Mouse (Mus musculus) ZHBTc4 (cell line): ENCODE results near the gene Tubgcp6.

Experiments used
- DNase-seq: peaks from one replicate; pipeline ENCODE4 v3.0.0-alpha.2; 2011; ENCODE audit warnings: low read depth, low spot score

Gene Tubgcp6

DNA sequence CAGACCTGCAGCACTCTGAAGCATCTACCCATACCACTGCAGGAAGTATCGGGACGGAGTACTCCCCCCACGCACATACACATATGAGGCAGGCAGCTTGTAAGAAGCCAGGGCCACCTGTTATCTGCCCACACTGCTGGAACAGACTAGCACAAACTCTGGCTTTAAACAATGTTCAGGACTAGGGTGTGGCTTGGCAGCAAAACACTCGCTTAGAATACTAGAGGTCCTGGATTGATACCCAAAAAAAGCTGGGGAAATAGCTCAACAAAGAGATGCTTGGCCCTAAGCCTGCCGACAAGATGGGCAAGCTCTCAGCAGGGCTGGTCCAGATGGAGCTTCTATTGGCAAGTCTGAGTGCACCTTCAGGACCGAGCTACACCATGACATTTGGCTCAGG lies 59.4 kb downstream of the Tubgcp6 start:
- no peak for DNase-seq

DNA sequence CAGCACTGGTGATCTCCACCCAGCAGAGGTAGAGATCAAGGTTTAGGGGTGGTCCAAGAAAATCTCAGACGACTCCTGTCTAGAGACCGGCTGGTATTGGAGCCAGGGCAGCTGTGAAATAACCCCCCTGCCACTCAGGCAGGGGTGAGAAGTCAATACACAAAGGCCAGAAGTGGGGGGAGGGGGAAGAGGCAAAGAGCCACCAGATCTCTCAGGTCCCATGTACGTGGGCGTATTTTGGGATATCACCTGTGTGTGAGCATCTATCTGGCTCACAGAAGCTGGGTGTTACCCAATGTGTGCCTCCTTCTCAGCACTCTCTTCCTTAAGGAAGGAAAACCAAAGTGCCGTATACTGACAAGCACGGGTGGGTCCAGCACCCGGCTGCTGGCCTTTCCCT lies 59.9 kb downstream of the Tubgcp6 start:
- DNase-seq: no peak

DNA sequence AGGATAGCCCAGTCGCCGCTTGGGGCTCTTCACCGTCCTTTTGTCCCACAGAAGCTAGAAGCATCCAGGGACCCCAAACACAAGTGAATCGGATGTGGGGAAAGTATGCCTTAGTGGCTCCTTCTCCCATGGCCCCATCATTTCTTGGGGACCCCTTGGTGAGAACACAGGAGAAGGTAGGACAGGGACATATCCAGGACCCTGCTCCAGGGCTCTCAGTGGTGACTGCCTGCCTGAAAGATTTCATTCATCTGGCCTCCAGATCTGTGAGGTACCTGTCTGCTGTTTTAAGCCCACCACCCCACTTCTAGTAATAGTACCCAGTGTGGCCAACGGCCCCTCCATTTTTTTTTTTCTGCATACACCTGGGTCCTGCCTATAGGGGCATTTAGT lies 60.4 kb downstream of the Tubgcp6 start:
- no peak for DNase-seq

DNA sequence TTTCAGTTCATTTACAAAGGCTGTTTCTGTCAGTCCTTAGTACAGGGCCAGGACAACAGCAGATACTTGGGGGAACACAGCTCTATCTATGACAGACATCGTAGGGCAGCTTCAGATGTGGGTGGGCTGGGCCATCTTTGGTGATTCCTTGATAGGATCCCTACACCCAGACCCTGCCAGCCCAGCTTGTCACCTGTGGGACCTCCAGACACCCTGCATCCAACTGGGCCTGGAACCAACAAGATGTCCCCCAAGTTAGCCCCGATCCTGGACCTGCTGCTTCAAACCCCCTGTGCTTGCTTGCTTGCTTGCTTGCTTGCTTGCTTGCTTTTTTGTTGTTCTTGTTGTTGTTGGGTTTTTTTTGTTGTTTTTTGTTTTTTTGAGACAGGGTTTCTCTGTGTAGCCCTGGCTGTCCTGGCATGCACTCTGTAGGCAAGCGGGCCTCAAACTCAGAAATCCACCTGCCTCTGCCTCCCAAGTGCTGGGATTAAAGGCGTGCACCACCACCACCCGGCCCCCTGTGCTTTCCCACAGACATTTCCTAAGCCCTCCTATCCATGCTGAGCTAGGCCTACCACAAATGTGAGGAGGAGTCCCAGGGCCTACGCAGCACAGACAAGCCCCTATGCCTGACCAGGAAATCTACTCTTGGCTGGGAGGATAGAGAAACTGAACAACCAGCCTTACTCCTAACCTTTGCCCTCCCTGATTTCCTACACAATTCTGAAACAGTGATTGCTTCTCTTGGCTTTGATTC lies 61.0 kb downstream of the Tubgcp6 start:
- DNase-seq: no peak

DNA sequence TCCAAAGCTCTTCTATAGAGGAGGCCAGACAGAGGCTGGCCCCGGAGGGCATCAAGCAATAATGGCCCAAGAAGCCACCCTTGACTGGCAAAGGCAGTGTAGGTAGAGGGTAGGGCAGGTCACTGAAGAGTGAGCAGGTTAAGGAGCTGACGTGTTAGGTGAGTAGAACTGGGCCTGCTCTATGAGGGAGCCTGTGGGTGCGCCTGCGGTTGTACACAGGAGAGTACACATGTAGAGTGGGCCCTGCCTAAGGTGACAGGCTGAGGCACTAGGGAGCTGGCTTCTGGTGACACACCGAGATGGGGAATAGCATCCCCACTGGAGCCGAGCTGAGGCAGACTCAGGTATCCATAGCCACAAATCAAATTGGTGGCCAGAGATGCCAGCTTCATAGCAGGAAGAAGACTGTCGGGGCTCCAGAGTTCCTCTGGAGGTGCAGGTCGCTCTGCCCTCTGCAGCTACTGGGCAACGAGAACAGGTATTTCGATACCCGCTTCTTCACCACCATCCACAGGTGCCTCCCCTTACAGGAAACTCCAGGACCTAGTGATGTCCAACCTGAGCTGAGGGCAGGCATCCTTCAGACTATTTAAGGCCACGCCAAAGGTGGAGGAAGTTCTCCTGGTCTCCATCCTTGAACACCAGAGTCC lies 62.0 kb downstream of the Tubgcp6 start:
- no peak for DNase-seq

DNA sequence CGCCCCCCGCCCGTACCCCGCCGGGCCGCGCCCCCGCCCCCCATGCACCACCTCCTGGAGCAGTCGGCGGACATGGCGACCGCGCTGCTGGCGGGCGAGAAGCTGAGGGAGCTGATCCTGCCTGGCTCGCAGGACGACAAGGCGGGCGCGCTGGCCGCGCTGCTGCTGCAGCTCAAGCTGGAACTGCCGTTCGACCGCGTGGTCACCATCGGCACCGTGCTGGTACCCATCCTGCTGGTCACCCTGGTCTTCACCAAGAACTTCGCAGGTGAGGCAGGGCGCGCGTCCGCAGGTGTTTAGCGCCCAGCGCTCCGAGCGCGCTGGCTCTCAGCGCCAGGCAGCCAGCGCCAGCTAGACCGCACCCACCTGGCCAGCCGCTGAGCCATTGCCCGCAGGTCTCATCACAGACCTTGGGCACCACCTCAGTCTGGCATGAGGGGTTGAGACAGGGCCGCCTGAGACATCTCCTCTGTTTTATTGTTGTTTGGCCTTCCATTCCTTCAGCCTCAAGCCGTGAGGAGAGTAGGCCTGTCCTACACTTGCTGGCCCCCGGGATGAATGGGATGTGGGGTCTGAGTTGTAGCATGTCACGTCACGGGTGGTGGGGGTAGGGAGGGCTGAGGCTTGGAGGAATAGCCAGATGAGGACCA lies 62.8 kb downstream of the Tubgcp6 start:
- peak; percentile 56 for DNase-seq

DNA sequence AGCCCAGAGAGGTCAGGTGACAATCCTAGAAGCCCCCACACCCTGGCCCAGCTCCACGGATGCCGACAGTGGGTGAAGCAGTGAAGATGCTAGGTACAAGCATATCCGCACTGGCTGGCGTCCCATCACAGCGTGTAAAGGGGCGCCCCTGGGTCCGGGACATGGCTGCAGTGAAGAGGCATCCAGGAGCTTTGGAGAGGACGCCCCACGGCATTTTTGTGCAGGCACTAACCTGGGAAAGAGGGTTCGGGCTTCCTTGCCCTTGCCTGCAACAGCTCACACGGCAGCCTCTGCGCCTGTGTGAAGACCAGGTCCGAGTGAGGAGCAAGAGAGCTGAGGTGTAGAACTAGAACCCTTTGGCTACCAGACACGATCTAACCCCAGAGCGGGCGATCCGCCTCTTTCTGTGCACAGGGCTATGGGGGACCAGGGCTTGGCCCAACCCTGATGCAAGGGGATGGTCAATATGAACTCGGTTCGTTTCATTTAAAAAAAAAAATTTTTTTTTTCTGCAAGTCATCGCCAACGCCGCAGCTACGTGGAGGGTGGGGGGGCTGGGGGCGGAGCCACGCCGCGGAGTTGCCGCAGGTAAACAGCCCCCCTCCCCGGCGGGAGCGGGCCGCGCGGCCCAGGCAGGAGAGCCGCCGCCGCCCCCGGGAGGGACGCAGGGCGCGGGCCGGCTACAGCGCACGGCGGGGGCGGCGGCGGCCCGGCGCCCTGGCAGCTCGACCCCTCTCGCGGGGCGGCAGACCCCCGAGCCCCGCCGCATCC lies 63.6 kb downstream of the Tubgcp6 start, which contains the start of gene Panx2:
Gene Panx2, plus strand, starts transcription at position 574 of the 771 bp plus-strand sequence.
- DNase-seq: peak; percentile 55

DNA sequence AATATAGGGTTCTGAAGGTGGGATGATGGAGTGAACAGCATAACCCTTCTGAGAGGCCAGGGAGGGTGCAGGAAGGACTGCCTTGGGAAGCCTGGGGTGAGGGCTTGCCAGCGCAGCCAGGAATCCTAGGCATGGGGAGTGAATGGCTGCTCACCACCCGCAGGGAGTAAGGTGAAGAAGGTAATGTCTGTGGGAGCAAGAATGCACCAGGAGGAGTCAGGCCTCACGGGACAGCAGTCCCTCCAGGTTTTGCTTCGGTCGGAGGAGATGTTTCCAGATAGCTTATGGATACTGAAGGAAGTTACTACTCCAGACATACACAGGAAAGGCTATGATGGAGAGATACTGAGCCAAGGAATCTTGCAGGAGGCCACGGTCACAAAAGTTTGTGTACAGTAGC lies 64.2 kb downstream of the Tubgcp6 start:
- DNase-seq: peak; percentile 20

DNA sequence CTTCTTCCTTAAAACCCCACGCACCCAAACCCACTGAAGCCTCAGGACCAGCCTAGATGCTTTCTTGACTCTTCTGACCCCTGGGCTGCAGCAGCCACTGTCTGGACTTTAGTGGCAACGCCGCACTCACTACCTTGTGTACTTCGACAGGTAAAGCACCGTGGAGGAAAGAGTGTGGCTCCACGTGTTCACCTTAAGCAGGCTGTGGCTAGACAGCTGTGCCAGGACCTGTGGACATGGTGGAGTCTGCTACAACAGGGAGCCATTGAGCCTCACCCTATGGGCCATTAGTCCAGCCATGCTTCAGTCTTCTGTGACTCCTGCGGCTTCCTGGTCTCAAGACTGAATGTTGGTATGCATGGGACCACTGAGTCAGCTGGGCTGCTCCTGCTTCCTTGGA lies 68.2 kb downstream of the Tubgcp6 start:
- DNase-seq: no peak
